Mouse (Mus musculus) embryonic facial prominence, embryonic 12.5 days (tissue): ENCODE data around the gene Chchd6. TPM values are rescaled to one million over a fixed set of nuclear protein-coding genes. Genes with fewer than 3 reads are reported as not detected.

Experiments used
- ATAC-seq: fragments of 200-750 bp; cut with Nextera tagmentation; 2 replicates; pipeline ENCODE4 v1.8.0; 2017; ENCODE audit not compliant: insufficient number of reproducible peaks, insufficient read depth, low FRiP score, low TSS enrichment
- H3K27ac ChIP-seq: fragments of 300-500 bp; sonication (generic); 2 replicates; pipeline ENCODE4 v1.5.1; 2016; ENCODE audit warnings: mild to moderate bottlenecking
- H3K27me3 ChIP-seq: fragments of 300-500 bp; sonication (generic); 2 replicates; pipeline ENCODE4 v1.6.1; 2016; ENCODE audit warnings: mild to moderate bottlenecking, moderate library complexity
- H3K36me3 ChIP-seq: fragments of 300-500 bp; sonication (generic); 2 replicates; pipeline ENCODE4 v1.6.1; 2016; ENCODE audit warnings: mild to moderate bottlenecking
- H3K4me1 ChIP-seq: fragments of 300-500 bp; sonication (generic); 2 replicates; pipeline ENCODE4 v1.6.1; 2016
- H3K4me2 ChIP-seq: fragments of 300-500 bp; sonication (generic); replicated peaks from 2 replicates; pipeline ENCODE4 v1.6.1; 2016; ENCODE audit warnings: mild to moderate bottlenecking, moderate library complexity
- H3K4me3 ChIP-seq: fragments of 300-500 bp; sonication (generic); 2 replicates; pipeline ENCODE4 v1.5.1; 2016; ENCODE audit warnings: mild to moderate bottlenecking
- H3K9ac ChIP-seq: fragments of 300-500 bp; sonication (generic); 2 replicates; pipeline ENCODE4 v1.6.1; 2016; ENCODE audit warnings: mild to moderate bottlenecking, moderate library complexity
- H3K9me3 ChIP-seq: fragments of 300-500 bp; sonication (generic); 2 replicates; pipeline ENCODE4 v1.6.1; 2016; ENCODE audit warnings: mild to moderate bottlenecking, moderate library complexity
- WGBS: fragments of 180-500 bp; shearing (Covaris S2); methylation state at CpG from one replicate; pipeline ENCODE4 v1.1.7; 2016; 5-methylcytosine and 5-hydroxymethylcytosine counted together
- polyA plus RNA-seq: library from polyadenylated mRNA; unstranded; fragments of >200 nt; fragmentation: Nextera tagmentation; extraction: Ambion mirVana; gene quantifications from 2 replicates; pipeline ENCODE4 v1.2.1, GENCODE M21; 2016

The Chchd6 gene
- polyA plus RNA-seq, 1 experiment from 2014 or later = 55.9 TPM

DNA sequence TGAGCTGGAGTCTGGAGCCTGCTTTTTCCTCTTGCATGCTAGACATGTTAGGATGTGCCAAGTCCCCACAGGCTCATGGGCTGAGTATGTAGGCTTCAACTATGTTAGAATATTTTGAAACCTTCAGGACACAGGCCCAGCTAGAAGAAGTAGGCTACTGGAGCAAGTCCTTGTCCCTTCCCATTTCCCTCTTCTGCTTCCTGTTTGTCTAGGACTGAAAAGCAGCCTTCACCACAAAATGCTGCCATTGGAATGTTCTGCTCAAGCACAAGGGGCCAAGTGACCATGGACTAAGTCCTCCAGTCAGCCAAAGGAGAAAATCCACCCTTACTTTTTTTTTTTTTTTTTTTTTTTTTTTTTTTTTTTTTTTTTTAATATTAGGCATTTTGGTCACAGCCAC is 164.7 kb downstream of the Chchd6 start:
- Histone ChIP-seq H3K4me2 (no peak overlapping the region), H3K4me3 (no peak overlapping the region), H3K9ac (no peak overlapping the region), H3K9me3 (no peaks in the 10 kb centered on the region), H3K36me3 (no peaks in the 10 kb centered on the region), H3K27ac (no peak overlapping the region), H3K4me1 (no peaks in the 10 kb centered on the region), H3K27me3 (no peaks in the 10 kb centered on the region)
- no peak for ATAC-seq

DNA sequence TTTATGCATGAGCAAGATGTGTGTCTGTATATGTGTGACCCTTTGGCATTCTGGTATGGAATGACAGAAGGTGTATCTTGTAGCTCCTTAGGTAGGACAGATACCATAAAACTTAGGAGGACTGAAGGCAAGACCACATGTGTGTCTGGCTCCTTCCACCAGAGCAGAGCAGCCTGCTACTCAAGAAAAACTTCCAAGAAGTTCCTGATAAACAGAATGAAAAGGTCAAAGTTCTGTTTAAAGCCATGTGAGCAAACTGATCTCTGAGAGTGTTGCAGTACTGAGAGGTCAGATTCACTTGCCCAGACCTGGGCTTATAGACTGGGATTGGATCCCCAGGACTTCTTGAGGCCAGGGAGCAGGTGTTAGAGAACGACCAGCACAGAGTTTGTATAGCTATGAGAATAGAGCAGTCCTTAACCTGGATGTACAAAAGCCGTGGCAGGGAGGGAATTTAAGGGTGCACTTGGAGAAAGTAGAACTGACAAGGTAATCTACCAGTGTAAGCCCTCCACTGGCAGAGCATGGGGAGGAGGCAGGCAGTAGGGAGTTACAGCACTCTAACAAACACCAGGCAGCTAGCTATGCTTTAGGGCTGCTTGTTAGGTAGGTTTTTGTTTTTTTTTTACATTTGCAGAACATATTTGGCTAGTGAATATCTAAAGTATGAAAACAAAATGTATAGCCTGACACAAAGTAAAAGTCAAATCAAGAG is 166.6 kb downstream of the Chchd6 start:
- Histone ChIP-seq H3K9ac (no peak overlapping the region), H3K4me2 (no peak overlapping the region), H3K9me3 (no peaks in the 10 kb centered on the region), H3K36me3 (no peaks in the 10 kb centered on the region), H3K4me1 (no peaks in the 10 kb centered on the region), H3K4me3 (no peak overlapping the region), H3K27me3 (no peaks in the 10 kb centered on the region), H3K27ac (no peak overlapping the region)
- ATAC-seq = no peak
- WGBS = 69% methylated on average over 2 of the region's 2 CpGs

DNA sequence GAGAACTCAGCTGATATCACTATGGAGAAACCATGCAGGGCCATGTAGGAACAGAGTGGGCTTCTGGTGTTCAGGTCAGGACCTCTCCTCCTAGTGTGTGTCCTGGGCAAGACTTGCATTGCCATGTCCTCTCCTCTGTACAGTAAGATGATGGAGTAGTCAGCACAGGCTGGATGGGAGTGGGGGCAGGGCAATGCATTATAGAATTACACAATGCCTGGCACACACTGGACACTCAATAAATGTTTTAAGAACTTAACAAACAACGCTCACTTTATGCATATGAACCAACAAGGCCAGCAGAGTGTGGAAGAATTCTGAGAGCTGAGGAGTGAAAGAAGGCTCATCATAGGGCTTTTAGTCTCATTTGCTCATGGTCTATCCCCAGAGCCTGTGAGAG is 171.0 kb downstream of the Chchd6 start:
- Histone ChIP-seq H3K4me1 (no peaks in the 10 kb centered on the region), H3K27ac (no peak overlapping the region), H3K36me3 (no peaks in the 10 kb centered on the region), H3K4me3 (no peak overlapping the region), H3K4me2 (no peak overlapping the region), H3K9ac (no peak overlapping the region), H3K27me3 (no peaks in the 10 kb centered on the region), H3K9me3 (no peaks in the 10 kb centered on the region)
- ATAC-seq = no peak
- 94% methylated on average over 1 of the region's 1 CpGs for WGBS

DNA sequence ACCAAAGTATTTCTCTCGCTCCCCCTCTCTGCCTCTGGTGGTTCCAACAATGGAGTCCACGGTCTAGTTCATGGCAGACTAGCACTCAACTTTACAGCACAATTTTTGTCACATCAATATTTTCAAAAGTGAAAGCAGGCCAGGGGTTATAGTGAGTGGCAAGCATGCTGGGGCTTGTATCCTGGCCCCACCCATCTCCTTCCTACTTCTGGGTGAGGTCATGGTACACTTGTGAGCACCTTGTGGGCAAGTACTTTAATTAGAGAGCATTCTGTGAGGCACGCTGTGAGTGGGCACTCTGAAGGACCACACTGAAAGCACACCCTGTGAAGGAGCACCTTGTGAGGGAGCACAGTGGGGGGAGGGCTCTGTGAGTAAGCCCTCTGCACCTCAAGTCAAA is 172.8 kb downstream of the Chchd6 start:
- 84% methylated on average over 3 of the region's 3 CpGs for WGBS
- H3K27me3 ChIP-seq = no peaks in the 10 kb centered on the region
- H3K4me3 ChIP-seq = no peak overlapping the region
- ATAC-seq = no peak
- no peaks in the 10 kb centered on the region for H3K4me1 ChIP-seq
- no peaks in the 10 kb centered on the region for H3K9me3 ChIP-seq
- H3K4me2 ChIP-seq = no peak overlapping the region
- no peak overlapping the region for H3K9ac ChIP-seq
- no peak overlapping the region for H3K27ac ChIP-seq
- no peaks in the 10 kb centered on the region for H3K36me3 ChIP-seq

DNA sequence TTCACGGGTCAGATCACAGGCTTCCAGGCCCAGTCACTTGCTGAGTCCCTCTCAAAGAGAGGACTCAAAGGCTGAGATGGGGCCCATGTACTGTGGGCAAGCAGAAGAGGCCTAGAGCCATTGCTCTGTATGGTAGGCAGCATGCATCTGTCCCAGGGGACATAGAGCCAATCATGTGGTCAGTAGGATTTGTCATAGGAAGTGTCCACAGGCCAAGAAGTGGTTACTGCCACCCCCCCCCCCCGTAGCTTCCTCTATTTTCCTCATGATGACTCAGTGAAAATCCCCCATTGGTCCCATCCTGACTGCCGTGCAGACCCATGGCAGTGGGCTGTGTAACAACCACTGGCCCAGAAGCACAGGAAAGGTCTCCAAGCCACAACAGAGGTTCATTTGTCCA is 173.5 kb downstream of the Chchd6 start:
- ATAC-seq = no peak
- no peak overlapping the region for H3K27ac ChIP-seq
- H3K36me3 ChIP-seq = no peaks in the 10 kb centered on the region
- no peak overlapping the region for H3K4me3 ChIP-seq
- H3K4me2 ChIP-seq = no peak overlapping the region
- H3K9me3 ChIP-seq = no peaks in the 10 kb centered on the region
- H3K9ac ChIP-seq = no peak overlapping the region
- WGBS = 80% methylated on average over 3 of the region's 3 CpGs
- no peaks in the 10 kb centered on the region for H3K4me1 ChIP-seq
- H3K27me3 ChIP-seq = no peaks in the 10 kb centered on the region

DNA sequence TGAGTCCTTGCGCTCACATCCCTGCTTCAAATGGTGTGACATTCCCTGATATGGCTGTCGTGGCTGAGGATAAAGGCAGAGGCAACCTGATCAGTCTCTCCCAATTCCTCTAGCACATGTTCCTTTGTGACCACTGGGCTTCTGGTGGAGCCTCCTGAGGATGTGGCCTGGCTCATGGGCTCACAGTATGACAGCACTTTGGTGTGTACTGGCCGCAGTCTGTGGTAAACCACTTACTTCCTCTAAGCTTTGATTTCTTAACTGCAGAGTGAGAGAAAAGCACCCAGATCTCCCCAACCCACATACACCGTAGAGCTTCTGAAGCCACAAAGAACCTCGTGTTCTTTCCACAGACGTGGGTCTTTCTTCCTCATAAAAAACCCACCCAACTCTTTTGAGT is 173.9 kb downstream of the Chchd6 start:
- ATAC-seq = no peak
- no peaks in the 10 kb centered on the region for H3K36me3 ChIP-seq
- no peaks in the 10 kb centered on the region for H3K27me3 ChIP-seq
- H3K4me1 ChIP-seq = no peaks in the 10 kb centered on the region
- H3K9ac ChIP-seq = no peak overlapping the region
- H3K4me3 ChIP-seq = no peak overlapping the region
- H3K9me3 ChIP-seq = no peaks in the 10 kb centered on the region
- no peak overlapping the region for H3K27ac ChIP-seq
- 88% methylated on average over 6 of the region's 6 CpGs for WGBS
- H3K4me2 ChIP-seq = no peak overlapping the region

DNA sequence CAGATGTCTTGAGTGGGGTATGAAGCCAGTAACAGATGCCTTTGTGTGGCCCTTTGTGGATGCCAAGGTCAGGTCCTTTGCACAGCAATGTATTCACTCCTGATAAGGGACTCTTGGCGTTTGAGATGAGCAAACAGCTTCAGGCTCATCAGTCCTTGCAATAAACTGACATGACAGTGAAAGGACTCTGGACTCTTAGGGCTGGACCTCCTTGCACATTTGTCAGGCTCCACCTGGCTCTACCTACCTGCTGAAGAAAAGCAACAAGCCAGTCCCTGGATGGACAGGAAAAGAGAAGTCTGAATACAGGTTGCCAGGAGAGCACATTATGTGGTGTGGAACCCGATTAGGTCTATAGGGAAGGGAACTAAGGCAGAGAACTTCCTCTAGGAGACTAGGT is 174.7 kb downstream of the Chchd6 start:
- no peak overlapping the region for H3K4me2 ChIP-seq
- H3K27me3 ChIP-seq = no peaks in the 10 kb centered on the region
- no peak overlapping the region for H3K9ac ChIP-seq
- WGBS = 70% methylated on average over 2 of the region's 2 CpGs
- no peak overlapping the region for H3K27ac ChIP-seq
- no peaks in the 10 kb centered on the region for H3K4me1 ChIP-seq
- no peaks in the 10 kb centered on the region for H3K9me3 ChIP-seq
- no peak for ATAC-seq
- H3K4me3 ChIP-seq = no peak overlapping the region
- H3K36me3 ChIP-seq = no peaks in the 10 kb centered on the region

DNA sequence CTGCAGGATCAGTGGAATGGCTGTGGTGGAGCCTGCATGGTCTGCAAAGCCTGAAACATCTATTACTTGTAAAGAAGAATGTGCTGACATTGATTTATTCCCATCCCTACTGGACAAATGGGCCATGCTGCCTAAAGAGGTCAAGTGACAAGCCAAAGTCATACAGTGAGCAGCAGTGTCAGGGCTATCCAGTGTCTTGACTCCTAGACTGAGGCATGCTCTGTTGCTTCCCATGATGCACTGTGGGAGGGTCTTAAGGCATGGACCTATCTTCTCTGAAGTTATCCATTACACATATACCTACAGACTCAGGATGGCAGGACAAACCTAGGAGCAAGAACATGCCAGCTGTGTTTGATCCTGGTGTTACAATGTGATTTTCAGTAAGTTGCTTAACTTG is 175.3 kb downstream of the Chchd6 start:
- H3K27me3 ChIP-seq = no peaks in the 10 kb centered on the region
- H3K4me1 ChIP-seq = no peaks in the 10 kb centered on the region
- no peak overlapping the region for H3K4me2 ChIP-seq
- H3K36me3 ChIP-seq = no peaks in the 10 kb centered on the region
- H3K4me3 ChIP-seq = no peak overlapping the region
- H3K27ac ChIP-seq = no peak overlapping the region
- no peaks in the 10 kb centered on the region for H3K9me3 ChIP-seq
- no peak for ATAC-seq
- no peak overlapping the region for H3K9ac ChIP-seq

DNA sequence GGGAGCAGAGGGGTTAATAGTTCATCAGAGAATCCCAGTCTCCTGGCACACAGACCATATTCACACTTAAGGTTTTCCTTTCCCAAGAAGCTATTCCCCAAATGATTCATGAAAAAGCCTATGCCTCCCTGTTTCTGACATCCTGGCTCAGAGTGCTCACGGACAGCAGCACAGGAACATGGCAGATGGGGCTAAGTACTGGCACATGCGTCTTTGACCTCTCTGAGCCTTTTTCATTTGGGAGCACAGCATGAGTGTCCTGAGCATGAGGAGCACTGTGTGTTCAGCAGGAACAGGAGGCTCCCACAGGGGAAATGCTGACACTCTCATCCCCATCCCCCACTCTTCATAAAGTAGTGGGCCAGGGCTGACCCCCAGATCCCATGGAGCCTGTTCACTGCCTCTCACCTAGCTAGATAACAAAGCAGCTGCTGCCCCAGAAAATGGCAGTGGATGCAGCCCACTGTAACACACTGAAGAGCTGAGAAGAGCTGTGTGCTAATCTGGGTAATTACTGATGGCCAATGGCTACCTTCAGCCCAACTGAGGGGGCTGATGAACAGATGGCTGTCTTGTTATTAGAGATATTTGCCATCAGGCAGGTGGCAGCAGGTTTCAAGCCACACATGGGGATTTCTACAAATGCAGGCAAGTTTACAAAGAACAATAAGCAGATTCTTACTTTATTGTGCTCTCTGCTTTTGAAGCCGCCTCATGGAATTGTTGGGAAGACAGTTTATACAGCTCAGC is 176.2 kb downstream of the Chchd6 start:
- no peak for ATAC-seq
- 83% methylated on average over 3 of the region's 3 CpGs for WGBS
- no peak overlapping the region for H3K9ac ChIP-seq
- H3K4me2 ChIP-seq = no peak overlapping the region
- H3K4me1 ChIP-seq = no peaks in the 10 kb centered on the region
- no peaks in the 10 kb centered on the region for H3K27me3 ChIP-seq
- no peaks in the 10 kb centered on the region for H3K36me3 ChIP-seq
- H3K9me3 ChIP-seq = no peaks in the 10 kb centered on the region
- H3K27ac ChIP-seq = no peak overlapping the region
- H3K4me3 ChIP-seq = no peak overlapping the region

DNA sequence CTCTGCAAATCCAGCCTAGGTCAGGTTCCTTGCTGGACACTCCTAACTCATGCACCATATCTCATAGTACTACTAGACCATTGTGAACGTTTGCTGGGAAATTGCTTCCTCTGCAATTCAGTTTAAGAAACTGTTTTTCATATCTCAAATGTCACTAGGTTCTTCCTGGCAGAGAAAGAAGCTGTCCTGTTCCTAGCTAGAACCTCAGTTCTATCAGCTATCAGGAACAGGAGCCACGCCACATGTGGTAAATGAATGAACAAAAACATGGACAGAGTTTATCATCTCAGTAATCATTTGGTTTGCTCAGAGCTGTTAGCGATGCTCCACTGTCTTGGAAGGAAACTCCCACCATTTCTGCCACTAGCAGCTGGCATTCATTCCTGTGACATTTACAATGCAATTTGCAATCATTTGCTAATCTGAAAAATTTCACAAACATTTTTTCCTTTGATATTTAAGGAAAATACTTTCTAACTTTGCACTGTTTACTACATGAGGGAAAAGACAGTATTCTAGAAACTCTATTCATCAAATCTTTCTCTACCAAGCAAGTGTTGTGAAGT is 179.3 kb downstream of the Chchd6 start:
- Histone ChIP-seq H3K4me1 (no peaks in the 10 kb centered on the region), H3K27ac (no peak overlapping the region), H3K9ac (no peak overlapping the region), H3K4me3 (no peak overlapping the region), H3K27me3 (no peaks in the 10 kb centered on the region), H3K4me2 (no peak overlapping the region), H3K36me3 (no peaks in the 10 kb centered on the region), H3K9me3 (no peaks in the 10 kb centered on the region)
- 73% methylated on average over 3 of the region's 3 CpGs for WGBS
- no peak for ATAC-seq

DNA sequence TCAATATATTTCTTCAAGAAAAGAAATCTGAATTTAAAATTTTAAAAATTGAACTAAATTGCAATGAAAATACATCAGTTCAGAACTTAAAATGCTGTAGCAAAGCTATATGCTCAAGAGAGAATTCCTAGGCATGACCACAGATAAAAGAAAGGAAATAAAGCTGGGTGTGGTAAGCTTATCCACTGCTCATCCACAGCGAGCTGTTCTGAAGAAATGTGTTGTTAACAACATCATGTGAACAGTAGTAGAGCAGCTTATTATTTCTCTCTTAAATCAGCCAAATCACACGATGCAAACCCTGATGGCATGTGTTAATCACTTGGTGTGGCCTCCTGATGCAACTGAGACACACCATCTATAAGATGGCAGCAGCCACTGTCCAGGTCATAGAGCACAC is 180.4 kb downstream of the Chchd6 start:
- Histone ChIP-seq H3K4me1 (no peaks in the 10 kb centered on the region), H3K27me3 (no peaks in the 10 kb centered on the region), H3K9ac (no peak overlapping the region), H3K4me3 (no peak overlapping the region), H3K27ac (no peak overlapping the region), H3K36me3 (no peaks in the 10 kb centered on the region), H3K4me2 (no peak overlapping the region), H3K9me3 (no peaks in the 10 kb centered on the region)
- no peak for ATAC-seq
- 77% methylated on average over 2 of the region's 2 CpGs for WGBS

DNA sequence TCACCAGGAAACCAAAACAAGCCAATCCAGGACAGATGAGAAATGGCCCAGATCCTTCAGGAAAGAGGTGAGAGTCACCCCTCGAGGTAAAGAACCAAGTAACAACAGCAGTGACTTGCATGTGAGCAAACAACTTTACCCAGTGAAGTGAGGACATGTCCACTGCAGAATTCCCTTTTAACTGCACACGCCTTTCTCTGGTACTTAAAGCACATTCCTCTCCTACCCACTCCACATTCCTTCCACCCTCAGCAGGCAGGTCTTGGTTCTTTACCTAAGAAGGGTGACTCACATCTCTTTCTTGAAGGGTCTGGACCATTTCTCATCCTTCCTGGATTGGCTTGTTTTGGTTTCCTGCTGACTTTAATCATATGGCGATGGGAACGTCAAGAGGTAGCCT is 181.3 kb downstream of the Chchd6 start:
- Histone ChIP-seq H3K9ac (no peak overlapping the region), H3K4me1 (no peaks in the 10 kb centered on the region), H3K27me3 (no peaks in the 10 kb centered on the region), H3K9me3 (no peaks in the 10 kb centered on the region), H3K4me3 (no peak overlapping the region), H3K36me3 (no peaks in the 10 kb centered on the region), H3K4me2 (no peak overlapping the region), H3K27ac (no peak overlapping the region)
- ATAC-seq = no peak
- WGBS = 83% methylated on average over 4 of the region's 4 CpGs
